Mouse (Mus musculus) brain, adult 2 months (tissue): ENCODE results near the gene C3ar1.

ENCODE experiments used
- DNase-seq: peaks from one replicate; pipeline ENCODE4 v3.0.0; 2011; ENCODE audit warnings: low read depth, low spot score

The C3ar1 gene

GRCm38 (mm10) chr6:122855955-122856354 lies at the start of gene C3ar1:
TSS of gene C3ar1 (minus strand) at chr6:122856161.
- DNase-seq: peak; percentile 27

DNA sequence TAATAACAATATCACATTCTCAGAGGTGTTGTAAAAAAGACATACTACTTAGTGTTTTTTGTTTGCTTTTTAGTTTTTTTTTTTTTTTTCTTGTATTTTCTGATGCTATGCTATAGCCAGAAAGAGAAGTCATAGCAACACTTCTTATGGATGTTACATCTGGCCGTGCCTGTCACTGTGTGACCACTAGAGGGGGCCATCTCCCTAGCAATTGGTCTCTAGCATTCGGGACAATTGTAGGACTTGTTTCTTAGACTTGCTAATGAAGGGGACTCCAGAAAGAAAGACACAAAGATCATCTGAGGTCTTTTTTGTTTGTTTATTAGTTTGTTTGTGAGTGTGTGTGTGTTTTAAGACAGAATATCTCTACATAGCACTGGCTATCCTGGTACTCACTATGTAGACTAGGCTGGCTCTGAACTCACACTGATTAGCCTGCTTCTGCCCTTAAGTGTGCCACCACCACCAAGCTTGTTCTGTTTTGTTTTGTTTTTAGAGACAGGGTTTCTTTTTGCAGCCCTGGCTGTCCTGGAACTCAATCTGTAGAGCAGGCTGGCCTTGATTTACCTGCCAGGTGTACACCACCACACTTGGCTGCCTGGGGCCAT lies 36.6 kb upstream of the C3ar1 start:
- DNase-seq: peak; percentile 78

GRCm38 (mm10) chr6:122889599-122889998 lies 33.6 kb upstream of the C3ar1 start:
- DNase-seq: no peak

GRCm38 (mm10) chr6:122883603-122884002 lies 27.6 kb upstream of the C3ar1 start:
- no peak for DNase-seq

DNA sequence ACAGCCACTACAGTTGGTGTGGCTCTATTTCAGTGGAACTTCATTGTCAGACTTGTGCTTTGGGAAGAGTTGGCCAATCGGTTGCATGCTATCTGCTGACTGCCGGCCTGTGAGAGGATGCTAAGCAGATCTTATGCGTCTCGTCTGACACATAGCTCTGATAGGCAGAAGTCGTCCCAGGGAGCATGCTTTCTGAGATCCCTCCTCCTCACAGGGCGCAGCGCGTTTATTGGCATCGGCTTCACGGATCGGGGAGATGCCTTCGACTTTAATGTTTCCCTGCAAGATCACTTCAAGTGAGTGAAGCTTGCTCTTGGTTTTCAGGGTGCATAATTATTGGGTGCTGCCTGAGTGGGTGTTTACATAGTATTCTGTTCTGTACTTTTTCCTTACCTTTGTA lies 25.3 kb upstream of the C3ar1 start:
- DNase-seq: no peak

- no peak for DNase-seq
Observed at GRCm38 (mm10) chr6:122879781-122880505, 24.0 kb upstream of the C3ar1 start.

DNA sequence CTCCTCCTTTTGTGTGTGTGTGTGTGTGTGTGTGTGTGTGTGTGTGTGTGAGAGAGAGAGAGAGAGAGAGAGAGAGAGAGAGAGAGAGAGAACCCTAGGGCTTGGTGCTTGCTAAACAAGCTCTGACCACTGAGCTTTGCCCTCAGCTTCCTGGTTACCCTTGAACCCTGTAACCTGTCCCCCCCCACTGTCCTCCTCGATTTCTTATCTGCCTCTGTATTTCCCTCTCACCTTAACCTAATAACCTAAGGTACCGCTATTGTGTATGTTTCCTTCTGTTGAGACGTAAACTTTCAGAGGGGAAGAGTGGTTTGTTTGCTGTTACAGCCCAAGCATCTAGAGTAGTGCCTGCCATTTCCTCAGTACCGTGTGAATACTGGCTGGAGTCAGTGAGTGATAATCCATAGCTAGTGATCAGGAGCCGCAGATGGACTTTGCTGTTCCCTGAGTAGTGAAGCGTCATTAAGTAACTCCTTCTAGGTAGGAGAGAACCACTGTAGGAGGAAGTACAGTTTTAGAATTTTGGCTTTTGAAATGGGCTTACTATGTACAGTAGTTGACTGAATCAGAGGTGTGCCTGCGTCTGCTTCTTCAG lies 23.3 kb upstream of the C3ar1 start:
- no peak for DNase-seq

DNA sequence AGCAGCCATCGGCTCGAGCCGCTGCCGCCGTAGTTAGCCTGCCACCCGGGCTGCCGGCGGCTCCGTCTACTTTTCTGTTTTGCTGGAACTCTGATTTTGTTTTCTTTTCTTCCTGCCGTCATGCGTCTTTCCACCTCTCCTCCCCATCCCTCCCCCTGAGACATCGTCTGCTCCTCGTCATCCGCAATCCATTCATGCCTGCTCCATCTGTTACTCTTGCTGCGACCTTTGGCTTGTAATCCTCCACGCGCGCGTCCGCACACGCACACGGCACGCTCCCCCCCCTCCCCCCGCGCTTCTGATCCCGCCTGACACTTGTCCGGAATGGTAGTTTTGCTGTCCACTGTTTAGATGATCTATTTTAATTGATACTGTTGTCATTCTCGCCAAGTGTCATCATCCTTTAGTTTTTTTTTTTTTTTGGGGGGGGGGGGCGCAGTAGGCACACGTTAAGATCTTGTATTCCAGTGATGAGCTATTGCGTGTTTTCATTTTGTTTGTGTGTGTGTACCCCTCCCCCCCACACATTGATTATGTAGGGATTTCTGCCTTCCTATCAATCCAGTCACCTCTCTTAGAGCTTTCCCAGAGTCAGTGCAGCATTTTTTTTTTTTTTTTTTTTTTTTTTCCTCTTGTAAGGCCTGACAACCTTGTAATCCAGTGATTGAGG lies 18.9 kb upstream of the C3ar1 start:
- peak; percentile 90 for DNase-seq

GRCm38 (mm10) chr6:122873871-122874719 lies 18.1 kb upstream of the C3ar1 start, which contains the start of gene Necap1:
TSS of gene Necap1 (plus strand) at chr6:122874474.
- peak; percentile 99 for DNase-seq

DNA sequence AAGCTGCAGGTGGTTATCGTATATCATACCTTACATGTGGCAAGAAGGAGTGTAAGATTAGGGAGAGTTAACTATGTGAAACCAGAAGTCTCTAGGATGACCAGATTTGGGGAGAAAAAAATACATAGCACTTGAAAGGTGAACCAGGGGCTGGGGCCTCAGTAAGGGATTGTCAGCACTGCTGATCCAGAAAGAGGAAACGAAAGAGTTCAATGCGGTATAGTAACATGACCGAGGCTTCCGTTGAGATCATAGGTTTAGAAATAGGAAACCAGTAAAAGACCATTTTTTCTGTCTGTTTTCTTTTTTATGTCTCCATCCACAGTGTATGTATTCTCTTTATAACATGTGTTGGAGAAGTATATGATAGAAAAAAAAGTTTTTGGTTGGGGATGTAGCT lies 16.8 kb upstream of the C3ar1 start:
- DNase-seq: no peak

DNA sequence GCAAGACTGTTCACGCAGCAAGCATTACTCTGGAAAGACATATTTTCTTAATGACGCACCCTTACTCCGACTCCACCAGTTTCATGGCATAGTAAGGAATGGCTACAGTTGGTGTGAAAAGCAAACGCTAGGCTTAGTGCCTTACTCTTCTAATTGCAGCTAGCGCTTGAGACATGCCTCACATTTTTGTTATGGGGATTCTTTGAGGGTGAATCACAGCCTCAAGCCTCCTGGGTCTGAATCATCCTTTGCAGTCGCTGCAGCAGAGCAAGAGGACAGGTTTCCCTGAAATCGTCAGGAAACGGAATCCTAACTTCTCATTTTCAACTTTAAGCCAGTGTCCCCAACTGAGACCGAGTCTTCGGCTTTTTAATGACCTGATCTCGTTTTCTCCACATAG lies 13.9 kb upstream of the C3ar1 start:
- peak; percentile 66 for DNase-seq

- DNase-seq: peak; percentile 30
Observed at GRCm38 (mm10) chr6:122867914-122868313, 12.0 kb upstream of the C3ar1 start.

DNA sequence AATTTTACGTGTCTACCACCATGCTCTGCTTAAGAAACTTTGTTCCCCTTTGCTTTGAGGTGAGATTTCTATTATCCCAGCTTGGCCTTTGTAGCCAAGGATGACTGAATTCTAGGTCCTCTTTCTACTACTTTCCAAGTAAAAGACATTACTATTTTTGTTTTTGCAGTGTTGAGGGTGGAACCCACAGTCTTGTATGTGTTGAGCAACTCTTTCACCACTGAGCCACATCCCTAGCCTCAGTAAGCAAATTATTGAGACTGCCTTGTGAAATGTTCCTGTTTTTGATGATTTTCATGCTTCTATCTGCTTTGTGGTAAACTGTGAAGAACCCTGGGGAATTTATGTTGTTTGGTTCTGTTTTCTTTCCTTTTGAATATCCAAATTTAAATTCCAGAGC lies 6.9 kb upstream of the C3ar1 start:
- DNase-seq: peak; percentile 17

DNA sequence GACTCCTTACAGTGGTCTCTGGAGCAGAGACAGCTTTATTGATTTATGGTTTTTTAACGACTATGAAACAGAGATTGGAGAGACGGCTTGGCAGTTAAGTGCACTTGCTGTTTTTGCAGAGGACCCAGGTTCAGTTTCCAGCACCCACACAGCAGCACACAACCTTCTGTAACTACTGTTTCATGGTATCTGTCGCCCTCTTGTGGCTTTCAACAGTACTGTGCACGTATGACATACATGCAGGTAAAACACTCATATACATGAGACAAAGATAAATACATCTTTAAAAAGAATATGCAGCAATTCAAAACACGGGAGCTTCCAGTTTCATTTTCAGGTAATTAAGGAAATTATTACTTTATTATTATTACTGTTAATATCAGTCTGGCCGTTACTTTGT lies 6.5 kb upstream of the C3ar1 start:
- DNase-seq: no peak

DNA sequence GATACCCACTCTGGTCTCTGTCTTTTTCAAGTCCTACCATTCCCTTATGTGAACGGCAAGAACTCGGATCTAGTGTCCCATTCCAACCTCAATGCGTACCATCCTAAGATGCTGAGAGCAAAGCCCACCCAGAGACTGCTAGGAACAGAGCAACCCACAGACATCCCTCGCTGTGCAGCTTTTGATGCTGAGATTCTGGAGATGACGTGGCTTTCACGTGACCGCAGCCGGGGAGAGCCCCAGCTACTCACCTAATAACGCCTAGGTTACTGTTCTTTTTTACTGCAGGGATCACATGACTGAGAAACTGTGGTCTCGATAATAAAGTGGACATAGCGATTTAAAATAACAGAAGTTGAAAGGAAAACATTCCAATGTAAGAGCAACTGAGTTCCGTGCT lies 1.4 kb downstream of the C3ar1 start:
- no peak for DNase-seq

DNA sequence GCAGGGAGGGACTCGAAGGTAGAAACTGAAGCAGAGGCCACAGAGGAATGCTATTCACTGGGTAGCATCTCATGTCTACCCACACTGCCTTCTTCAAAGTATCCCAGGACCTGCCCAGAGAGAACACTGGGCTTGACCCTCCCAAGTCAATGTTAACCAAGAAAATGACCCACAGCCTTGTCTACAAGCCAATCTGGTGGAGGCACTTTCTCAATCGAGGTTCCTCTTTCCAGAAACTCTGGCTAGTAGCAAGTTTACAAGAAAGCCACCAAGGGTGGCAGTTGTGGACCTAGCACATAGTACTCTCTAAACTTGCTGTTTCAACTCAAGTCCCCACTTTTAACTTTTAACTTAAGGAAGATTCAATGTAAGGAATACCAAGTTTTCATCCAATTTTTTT lies 3.3 kb downstream of the C3ar1 start:
- DNase-seq: peak; percentile 14

DNA sequence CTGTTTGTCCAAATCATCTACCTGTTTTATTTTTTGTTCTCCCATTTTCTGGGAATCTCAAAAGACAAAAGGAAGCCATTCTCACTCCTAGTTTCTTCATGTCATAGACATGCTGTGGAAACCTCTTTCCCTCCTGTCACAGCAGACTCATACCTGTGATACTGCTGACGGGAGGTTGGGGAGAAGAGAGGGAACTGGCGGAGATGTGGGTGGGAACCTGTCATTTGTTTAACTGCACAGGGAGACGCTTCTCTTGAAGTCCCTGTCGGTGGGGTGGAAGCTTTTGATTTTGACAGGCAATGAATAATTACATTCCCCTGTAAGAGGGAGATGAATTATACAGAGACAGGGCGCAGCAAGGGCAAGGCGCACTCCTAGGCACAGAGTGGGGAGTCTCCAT lies 12.2 kb downstream of the C3ar1 start:
- peak; percentile 55 for DNase-seq

DNA sequence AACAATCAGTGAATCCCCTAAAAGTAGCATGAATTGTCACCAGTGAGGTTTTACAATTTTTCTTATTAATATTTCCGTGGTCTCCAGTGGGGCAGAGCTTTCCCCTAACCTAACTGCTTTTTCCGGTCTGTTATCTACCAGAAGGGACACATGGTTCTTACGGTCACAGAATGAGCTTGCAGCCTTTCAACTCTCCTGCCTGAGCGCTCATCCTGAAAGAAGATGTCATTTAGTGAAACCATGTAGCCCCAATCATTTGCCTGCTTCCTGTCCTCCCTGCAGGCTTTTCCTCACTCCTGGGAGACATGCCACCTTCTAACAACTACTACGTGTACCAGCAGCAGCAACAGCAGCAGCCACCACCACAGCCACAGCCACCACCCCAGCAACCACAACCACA lies 18.4 kb downstream of the C3ar1 start:
- DNase-seq: no peak

DNA sequence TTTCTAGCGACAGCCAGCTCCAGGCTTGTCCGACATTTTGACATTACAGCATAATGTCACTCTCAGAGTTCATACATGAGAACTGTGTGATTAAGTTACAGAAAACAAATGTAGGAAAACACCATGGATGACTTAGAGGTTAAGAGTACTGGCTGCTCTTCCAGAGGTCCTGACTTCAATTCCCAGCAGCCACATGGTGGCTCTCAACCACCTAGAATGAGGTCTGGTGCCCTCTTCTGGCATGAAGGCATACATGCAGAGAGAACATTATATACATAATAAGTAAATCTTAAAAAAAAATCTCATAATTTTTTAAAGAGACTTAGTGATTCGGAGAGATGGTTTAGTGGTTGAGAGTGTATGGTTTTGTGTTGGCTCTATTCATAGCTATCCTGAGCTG lies 19.0 kb downstream of the C3ar1 start:
- DNase-seq: no peak

DNA sequence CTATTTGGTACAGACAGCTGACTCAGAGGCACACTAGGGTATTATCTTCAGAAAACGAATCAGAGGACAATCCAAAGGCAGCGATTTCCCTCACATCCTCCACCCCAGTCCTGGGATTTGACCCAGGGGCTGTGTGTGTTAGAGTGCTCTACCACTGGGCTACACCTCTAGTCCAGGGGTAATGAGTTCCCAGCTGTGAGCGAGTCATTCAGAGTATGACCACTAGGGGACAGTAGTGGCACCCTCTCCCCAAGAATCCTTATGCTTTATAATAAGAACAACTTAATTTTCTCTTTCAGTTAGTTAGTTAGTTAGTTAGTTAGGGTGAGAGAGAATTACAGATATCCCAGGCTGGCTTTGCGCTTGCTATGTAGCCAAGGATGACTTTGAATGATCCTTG lies 21.6 kb downstream of the C3ar1 start:
- peak; percentile 48 for DNase-seq

DNA sequence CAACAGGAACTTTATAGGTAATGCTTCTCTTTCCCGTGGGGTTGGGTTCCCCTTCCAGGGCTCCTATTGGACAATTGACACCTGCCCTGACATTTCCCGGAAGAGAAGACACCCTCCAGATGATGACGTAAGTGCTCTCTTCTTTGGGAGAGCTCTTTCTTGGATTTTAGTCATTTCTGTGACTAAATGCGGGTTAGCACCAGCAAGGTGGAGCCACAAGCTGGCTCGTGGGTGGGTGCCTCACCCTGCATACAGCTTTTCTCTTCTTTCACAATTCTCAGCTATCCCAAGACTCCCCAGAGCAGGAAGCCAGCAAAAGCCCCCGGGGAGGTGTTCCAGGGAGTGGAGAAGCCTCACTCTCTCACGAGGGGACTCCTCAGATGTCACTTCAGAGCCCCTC lies 23.1 kb downstream of the C3ar1 start:
- DNase-seq: peak; percentile 71

DNA sequence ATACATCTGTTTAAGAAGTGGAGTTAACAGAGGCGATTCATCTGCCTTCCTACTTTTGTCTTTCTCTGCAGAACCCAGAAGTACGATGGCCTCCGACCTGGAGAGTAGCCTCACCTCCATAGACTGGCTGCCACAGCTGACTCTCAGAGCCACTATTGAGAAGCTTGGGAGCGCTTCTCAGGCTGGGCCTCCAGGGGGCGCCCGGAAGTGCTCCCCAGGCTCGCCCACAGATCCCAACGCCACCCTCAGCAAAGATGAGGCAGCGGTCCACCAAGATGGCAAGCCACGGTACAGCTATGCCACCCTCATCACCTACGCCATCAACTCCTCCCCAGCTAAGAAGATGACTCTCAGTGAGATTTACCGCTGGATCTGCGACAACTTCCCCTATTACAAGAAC lies 27.9 kb downstream of the C3ar1 start:
- peak; percentile 46 for DNase-seq
